Mouse (Mus musculus) lung, adult 2 months (tissue): Measurements from ENCODE around the gene Cttnbp2.

Source experiments
- CTCF ChIP-seq: fragments of 200-500 bp; IDR thresholded peaks from 2 replicates; pipeline ENCODE4 v1.5.1; 2011; ENCODE audit warnings: mild to moderate bottlenecking, low read length, control low read depth; ENCODE audit not compliant: insufficient read depth
- POLR2A ChIP-seq: fragments of 200-500 bp; IDR thresholded peaks from 2 replicates; pipeline ENCODE4 v1.6.1; 2011; ENCODE audit warnings: low read depth, mild to moderate bottlenecking, control low read depth, low read length, borderline replicate concordance; ENCODE audit errors: extremely low read depth

DNA sequence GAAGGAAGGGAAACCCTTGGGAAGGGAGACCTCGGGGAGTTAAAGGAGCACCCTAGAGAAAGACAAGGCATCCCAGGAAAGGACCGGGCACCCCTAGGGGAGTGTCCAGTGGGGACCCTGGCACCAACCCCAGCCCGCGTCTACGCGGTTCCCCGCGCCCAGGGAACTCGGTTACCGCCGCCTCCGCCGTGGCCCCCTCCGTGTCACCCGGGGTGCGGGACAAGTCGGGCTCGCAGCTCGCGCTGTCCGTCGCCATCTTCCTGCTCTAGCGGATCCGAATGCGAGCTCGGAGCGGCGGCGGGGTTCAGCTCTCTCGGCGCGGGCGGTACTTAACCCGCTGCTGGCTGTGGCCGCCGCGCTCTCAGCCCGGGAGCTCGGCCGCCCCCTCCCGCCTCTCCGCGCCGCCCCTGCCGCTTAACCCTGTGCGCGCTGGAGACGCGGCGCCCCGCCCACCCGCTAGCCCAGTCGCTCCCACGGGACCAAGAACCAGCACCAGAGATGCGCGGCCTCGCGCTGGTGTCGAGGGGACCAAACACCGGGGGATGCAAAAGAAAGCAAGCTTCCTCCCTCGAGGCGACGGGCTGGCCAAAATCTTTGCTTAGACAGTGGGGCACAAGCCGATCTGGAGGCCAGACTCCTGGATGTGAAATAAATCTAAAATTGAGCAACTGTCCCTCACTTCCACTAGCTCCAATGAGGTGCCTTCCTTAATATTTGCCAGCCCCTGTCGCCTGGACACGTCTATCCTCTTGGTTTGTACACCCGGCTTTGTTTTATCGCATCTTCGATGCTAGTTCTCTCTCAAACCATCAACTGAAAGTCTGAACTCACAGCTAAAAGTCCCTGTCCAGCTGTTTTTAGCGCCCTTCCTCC, at the start of gene Cttnbp2:
- TF ChIP-seq CTCF (no peak), POLR2A (no peak)
